Mouse (Mus musculus) liver, adult 2 months (tissue): ENCODE results near the gene Noct. TPM values are rescaled to one million over a fixed set of nuclear protein-coding genes. Genes with fewer than 3 reads are reported as not detected.

Experiments
- DNase-seq: peaks from one replicate; pipeline ENCODE4 v3.0.0-alpha.2; 2011; ENCODE audit warnings: low read depth, low spot score; ENCODE audit errors: extremely low read depth
- H3K27ac ChIP-seq: fragments of 200-500 bp; replicated peaks from 2 replicates; pipeline ENCODE4 v1.5.1; 2012; ENCODE audit warnings: low read depth, mild to moderate bottlenecking, control low read depth, inconsistent platforms, low read length; ENCODE audit not compliant: insufficient read depth
- H3K27me3 ChIP-seq: fragments of 200-500 bp; 2 replicates; pipeline ENCODE4 v1.6.1; 2012; ENCODE audit warnings: mild to moderate bottlenecking, moderate library complexity, low read length, inconsistent platforms; ENCODE audit not compliant: control insufficient read depth, insufficient read depth
- H3K36me3 ChIP-seq: fragments of 200-500 bp; 2 replicates; pipeline ENCODE4 v1.6.1; 2012; ENCODE audit warnings: low read length, inconsistent platforms; ENCODE audit not compliant: control insufficient read depth, insufficient read depth
- H3K4me1 ChIP-seq: fragments of 200-500 bp; 2 replicates; pipeline ENCODE4 v1.6.1; 2011; ENCODE audit warnings: low read length; ENCODE audit not compliant: control insufficient read depth, insufficient read depth
- H3K4me3 ChIP-seq: fragments of 200-500 bp; 2 replicates; pipeline ENCODE4 v1.5.1; 2011; ENCODE audit warnings: low read depth, mild to moderate bottlenecking, control low read depth, low read length, moderate library complexity; ENCODE audit not compliant: insufficient read depth
- H3K79me2 ChIP-seq: fragments of 200-500 bp; 2 replicates; pipeline ENCODE4 v1.6.1; 2012; ENCODE audit warnings: inconsistent platforms, mild to moderate bottlenecking, low read length, moderate library complexity; ENCODE audit not compliant: control insufficient read depth, insufficient read depth
- H3K9ac ChIP-seq: fragments of 200-500 bp; 2 replicates; pipeline ENCODE4 v1.6.1; 2012; ENCODE audit warnings: low read depth, mild to moderate bottlenecking, control low read depth, inconsistent platforms, low read length
- CTCF ChIP-seq: fragments of 200-500 bp; IDR thresholded peaks from 2 replicates; pipeline ENCODE4 v1.5.1; 2011; ENCODE audit warnings: low read depth, low read length, control low read depth
- POLR2A ChIP-seq: fragments of 200-500 bp; IDR thresholded peaks from 2 replicates; pipeline ENCODE4 v1.6.1; 2011; ENCODE audit warnings: low read length, control low read depth; ENCODE audit not compliant: insufficient read depth; ENCODE audit errors: extremely low read depth
- WGBS: fragments of 180-500 bp; shearing (Covaris S2); methylation state at CpG from one replicate; pipeline ENCODE4 v1.1.7; 2018; 5-methylcytosine and 5-hydroxymethylcytosine counted together
- polyA plus RNA-seq: library from polyadenylated mRNA; depleted of rRNA; stranded (reverse); fragments of >200 nt; gene quantifications from 2 replicates; pipeline ENCODE4 v1.2.3, GENCODE M21; 2012
- total RNA-seq: library from RNA; depleted of rRNA; stranded (reverse); fragments of >200 nt; gene quantifications from 2 replicates; pipeline ENCODE4 v1.2.3, GENCODE M21; 2014

Noct gene
- total and polyA plus RNA-seq, 2 experiments = 9.8 to 12.0 TPM

DNA sequence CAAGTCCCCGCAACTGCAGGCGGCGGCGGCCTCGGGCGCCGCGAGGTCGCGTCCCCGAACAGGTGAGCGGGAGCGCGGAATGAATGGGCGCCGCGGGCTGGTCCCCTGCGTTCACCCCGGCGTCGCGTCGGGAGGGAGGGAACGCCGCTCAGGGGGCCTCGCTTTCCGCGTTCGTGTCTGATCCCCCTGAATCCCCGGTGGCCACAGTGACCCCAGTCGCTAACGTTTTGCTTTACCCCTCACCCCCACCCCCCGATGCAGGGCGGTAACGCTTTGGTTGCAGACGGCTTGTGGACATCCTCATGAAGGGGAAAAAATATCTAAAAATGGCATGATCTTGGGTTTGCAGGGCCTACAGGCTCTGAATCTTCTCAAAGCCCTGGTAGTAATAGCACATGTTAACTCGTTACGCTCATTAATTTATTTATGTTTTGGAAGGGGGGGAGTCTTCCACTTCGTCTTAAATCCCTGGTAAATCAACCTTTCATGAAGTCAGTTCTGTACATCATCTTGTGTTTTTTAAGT, 1.0 kb downstream of the Noct start:
- TF ChIP-seq POLR2A (no peak), CTCF (no peak)
- no peaks in the 10 kb centered on the region for H3K27me3 ChIP-seq
- peaks cover 19% of the 10 kb centered on the region; the same call in 1 of the 2 replicates for H3K4me1 ChIP-seq
- H3K9ac ChIP-seq = peak overlapping the region; percentile 100
- 2% methylated on average over 39 of the region's 39 CpGs for WGBS
- H3K4me3 ChIP-seq = peak overlapping the region; percentile 59
- no peak for DNase-seq
- H3K79me2 ChIP-seq = peaks cover 23% of the 10 kb centered on the region; the same call in 1 of the 2 replicates
- no peaks in the 10 kb centered on the region for H3K36me3 ChIP-seq
- peak overlapping the region; percentile 94 for H3K27ac ChIP-seq

DNA sequence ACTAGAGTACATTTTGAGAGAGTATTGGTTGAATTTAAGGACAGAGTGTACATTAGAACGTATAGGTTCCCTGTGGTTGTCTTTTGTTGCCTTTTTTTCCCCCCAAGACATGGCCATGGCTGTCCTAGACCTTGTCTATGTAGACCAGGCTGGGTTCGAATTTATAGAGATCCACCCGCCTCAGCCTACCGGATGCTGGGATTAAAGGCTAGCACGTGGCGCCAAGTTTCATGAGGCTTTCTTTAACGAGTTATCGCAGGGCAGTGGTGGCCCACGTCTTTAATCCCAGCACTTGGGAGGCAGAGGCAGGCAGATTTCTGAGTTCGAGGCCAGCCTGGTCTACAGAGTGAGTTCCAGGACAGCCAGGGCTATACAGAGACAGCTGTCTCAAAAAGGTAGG, 1.7 kb downstream of the Noct start:
- DNase-seq = no peak
- peak overlapping the region; percentile 43 for H3K27ac ChIP-seq
- H3K4me1 ChIP-seq = peaks cover 23% of the 10 kb centered on the region
- peak overlapping the region; percentile 67 for H3K9ac ChIP-seq
- peak overlapping the region; percentile 59 for H3K4me3 ChIP-seq
- TF ChIP-seq POLR2A = no peak
- no peak for TF ChIP-seq CTCF
- WGBS = 80% methylated on average over 10 of the region's 10 CpGs
- H3K27me3 ChIP-seq = no peaks in the 10 kb centered on the region
- H3K36me3 ChIP-seq = no peaks in the 10 kb centered on the region
- peaks cover 27% of the 10 kb centered on the region; the same call in 1 of the 2 replicates for H3K79me2 ChIP-seq

- H3K36me3 ChIP-seq = no peaks in the 10 kb centered on the region
- no peak for DNase-seq
- H3K4me3 ChIP-seq = peak overlapping the region; percentile 59
- TF ChIP-seq CTCF (no peak), POLR2A (no peak)
- H3K27me3 ChIP-seq = no peaks in the 10 kb centered on the region
- peak overlapping the region; percentile 43; the same call in 1 of the 2 replicates for H3K27ac ChIP-seq
- peaks cover 28% of the 10 kb centered on the region for H3K4me1 ChIP-seq
- 40% methylated on average over 3 of the region's 3 CpGs for WGBS
- H3K9ac ChIP-seq = peak overlapping the region; percentile 67
- H3K79me2 ChIP-seq = peaks cover 30% of the 10 kb centered on the region; the same call in 1 of the 2 replicates
Measured at GRCm38 (mm10) chr3:51226601-51227000, 2.4 kb downstream of the Noct start.

- H3K9ac ChIP-seq = peak overlapping the region; percentile 54
- 50% methylated on average over 10 of the region's 10 CpGs for WGBS
Measured at GRCm38 (mm10) chr3:51228038-51228820, 4.0 kb downstream of the Noct start.

DNA sequence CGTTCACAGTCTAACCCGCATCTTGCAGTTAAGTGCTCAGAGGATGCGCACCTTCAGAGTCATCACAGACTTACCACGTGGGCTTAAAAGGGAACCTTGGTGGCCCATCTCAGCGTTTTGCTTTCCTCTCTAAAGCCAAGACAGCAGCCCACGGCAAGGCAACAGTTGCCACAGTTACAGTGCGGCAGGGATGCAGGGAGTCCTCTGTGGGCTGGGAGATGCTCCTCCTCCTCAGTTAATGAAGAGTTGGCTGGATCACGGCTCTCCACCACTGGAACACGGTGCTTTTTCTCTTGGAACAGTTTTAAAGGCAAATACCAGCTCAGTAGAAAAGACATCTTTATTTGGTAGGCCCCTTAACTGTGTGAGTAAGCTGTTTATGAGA, 4.6 kb downstream of the Noct start:
- TF ChIP-seq POLR2A (no peak), CTCF (no peak)
- 39% methylated on average over 9 of the region's 9 CpGs for WGBS
- H3K79me2 ChIP-seq = peaks cover 30% of the 10 kb centered on the region; the same call in 1 of the 2 replicates
- peak overlapping the region; percentile 54 for H3K9ac ChIP-seq
- H3K27me3 ChIP-seq = no peaks in the 10 kb centered on the region
- peak overlapping the region; percentile 84 for H3K27ac ChIP-seq
- no peaks in the 10 kb centered on the region for H3K36me3 ChIP-seq
- H3K4me3 ChIP-seq = peak overlapping the region; percentile 33; the same call in 1 of the 2 replicates
- H3K4me1 ChIP-seq = peaks cover 34% of the 10 kb centered on the region
- DNase-seq = peak; percentile 86

More at GRCm38 (mm10) chr3:51228038-51228820, 4.0 kb downstream of the Noct start:
- peak overlapping the region; percentile 84 for H3K27ac ChIP-seq
- peaks cover 33% of the 10 kb centered on the region for H3K4me1 ChIP-seq
- peaks cover 30% of the 10 kb centered on the region; the same call in 1 of the 2 replicates for H3K79me2 ChIP-seq
- no peaks in the 10 kb centered on the region for H3K27me3 ChIP-seq
- H3K36me3 ChIP-seq = no peaks in the 10 kb centered on the region
- peak; percentile 75 for TF ChIP-seq CTCF
- no peak for TF ChIP-seq POLR2A
- DNase-seq = peak; percentile 77
- peak overlapping the region; percentile 33; the same call in 1 of the 2 replicates for H3K4me3 ChIP-seq
